Mouse (Mus musculus): ENCODE measurements around the gene Wasf2. TPM values are rescaled to one million over a fixed set of nuclear protein-coding genes. Genes with fewer than 3 reads are reported as not detected.
A peak's percentile ranks its signal among the peaks of the same experiment; 100 is the strongest.

Wasf2 gene
- polyA plus RNA-seq, 1 experiment: 45.7 TPM

DNA sequence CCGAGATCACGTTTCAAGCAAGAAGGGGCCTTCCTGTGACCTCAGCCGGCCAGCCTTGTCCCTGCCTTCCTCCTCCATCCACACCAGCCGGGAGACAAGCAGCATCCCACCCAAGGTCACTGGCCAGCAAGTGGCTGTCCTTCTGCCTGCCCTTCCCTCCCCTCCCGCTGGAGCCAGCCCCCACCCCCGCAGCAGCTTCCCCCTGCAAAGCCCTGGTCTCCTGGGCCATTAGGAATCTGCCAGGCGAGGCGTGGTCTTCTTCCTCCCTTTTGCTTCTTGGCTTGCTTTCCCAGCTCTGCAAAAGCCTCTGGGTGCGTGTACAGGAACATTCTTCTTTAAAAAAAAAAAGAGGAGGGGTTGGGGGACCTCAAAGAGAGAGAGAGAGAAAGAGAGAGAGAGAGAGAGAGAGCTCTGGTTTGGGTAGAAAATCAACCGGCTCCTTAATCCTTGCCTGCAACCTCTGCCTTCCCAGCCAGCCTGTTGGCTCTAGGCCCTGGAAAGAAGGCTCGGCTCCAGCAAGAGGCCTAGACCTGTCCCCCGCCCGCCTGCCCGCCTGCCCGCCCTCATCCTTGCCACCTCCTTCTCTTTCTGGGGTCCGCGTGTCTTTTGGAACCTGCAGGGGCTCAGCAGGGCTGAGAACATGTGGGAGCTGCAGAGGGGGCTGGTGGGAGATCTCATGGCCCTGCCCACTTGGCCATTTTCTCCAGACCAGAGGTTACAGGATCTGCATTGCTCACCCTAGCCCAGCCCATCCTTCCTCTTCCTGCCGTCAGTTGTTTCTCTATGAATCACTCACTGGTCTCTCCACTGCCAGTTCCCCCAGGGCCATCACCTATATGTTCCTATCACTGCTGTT, 12.5 kb upstream of the Wasf2 start:
- WGBS: 32% methylated on average over 18 of the region's 18 CpGs
- no peak overlapping the region for H3K4me3 ChIP-seq (ENCODE audit: insufficient read depth, low read depth, low read length)
- DNase-seq: peak; percentile 89

DNA sequence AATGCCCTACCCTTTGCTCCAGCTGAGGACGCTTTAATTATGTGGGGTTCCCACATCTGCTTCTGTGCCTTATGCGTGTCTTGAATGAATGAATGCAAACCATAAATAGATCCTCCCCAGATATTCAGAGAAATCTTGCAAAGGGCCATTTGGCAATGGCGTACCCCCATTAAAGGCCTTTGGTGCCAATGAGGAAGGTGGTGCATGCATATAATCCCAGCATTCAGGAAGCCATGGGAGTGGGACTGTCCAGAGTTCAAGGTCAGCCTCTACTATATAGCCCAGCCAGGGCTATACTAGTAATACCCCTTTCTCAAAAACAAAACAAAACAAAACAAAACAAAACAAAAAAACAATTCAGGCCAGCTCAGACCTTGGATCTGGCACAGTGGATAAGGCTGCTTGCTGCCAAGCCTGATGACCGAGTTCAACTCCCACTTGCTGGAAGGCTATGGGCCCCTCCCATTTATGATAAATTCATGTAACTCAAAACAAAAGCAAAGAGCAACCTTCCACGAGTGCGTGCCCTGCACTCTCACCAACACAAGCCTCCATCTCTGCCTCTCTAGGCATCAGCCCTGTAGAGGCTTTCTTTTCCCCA, 11.4 kb upstream of the Wasf2 start:
- Histone ChIP-seq H3K4me3 (ENCODE audit: insufficient read depth, low read depth, low read length) (no peak overlapping the region), H3K27ac (ENCODE audit: insufficient read depth, low read depth, low read length) (0 out of 2 replicates have a peak overlapping the region, but pooled peaks have one; percentile 26), H3K36me3 (ENCODE audit: control insufficient read depth, insufficient read depth, low read length) (no peaks in the 10 kb centered on the region), H3K4me1 (ENCODE audit: control insufficient read depth, insufficient read depth, low read length) (peaks cover 8% of the 10 kb centered on the region), H3K27me3 (replicated peaks; ENCODE audit: control insufficient read depth, insufficient read depth, low read length) (no peaks in the 10 kb centered on the region)
- TF ChIP-seq CTCF (conservative IDR thresholded peaks at IDR 0.05; ENCODE audit: insufficient read depth, insufficient read length, low read depth, low read length) (no peak), POLR2A (IDR thresholded peaks at IDR 0.05; ENCODE audit: low read depth, low read length) (no peak)
- no peak for DNase-seq
- 69% methylated on average over 6 of the region's 6 CpGs for WGBS

More for the DNA sequence above, 12.5 kb upstream of the Wasf2 start:
- TF ChIP-seq CTCF (conservative IDR thresholded peaks at IDR 0.05; ENCODE audit: insufficient read depth, insufficient read length, low read depth, low read length) (no peak), POLR2A (IDR thresholded peaks at IDR 0.05; ENCODE audit: low read depth, low read length) (no peak)
- Histone ChIP-seq H3K36me3 (ENCODE audit: control insufficient read depth, insufficient read depth, low read length) (no peaks in the 10 kb centered on the region), H3K27me3 (replicated peaks; ENCODE audit: control insufficient read depth, insufficient read depth, low read length) (no peaks in the 10 kb centered on the region), H3K4me1 (ENCODE audit: control insufficient read depth, insufficient read depth, low read length) (peaks cover 8% of the 10 kb centered on the region), H3K27ac (ENCODE audit: insufficient read depth, low read depth, low read length) (peak overlapping the region; percentile 93)

DNA sequence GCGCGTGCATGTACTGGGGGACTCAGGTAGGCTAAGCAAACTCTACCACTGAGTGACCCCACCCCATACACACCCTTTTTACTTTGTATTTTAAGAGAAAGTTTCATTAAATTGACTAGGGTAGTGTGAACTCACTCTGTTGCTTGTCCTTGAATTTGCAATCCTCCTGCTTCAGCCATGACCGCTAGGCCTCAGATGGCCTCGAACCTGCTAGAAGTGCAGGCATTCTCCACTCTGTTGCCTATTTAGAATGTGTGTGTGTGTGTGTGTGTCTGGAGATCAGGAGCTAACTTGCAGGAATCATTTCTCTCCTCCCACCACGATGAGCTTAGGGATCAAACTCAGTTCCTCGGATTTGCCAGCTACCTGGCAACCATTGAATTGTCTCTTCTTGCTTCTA, 10.7 kb upstream of the Wasf2 start:
- no peak overlapping the region for H3K27ac ChIP-seq (ENCODE audit: insufficient read depth, low read depth, low read length)
- no peak overlapping the region for H3K4me3 ChIP-seq (ENCODE audit: insufficient read depth, low read depth, low read length)
- 82% methylated on average over 6 of the region's 6 CpGs for WGBS
- no peaks in the 10 kb centered on the region for H3K27me3 ChIP-seq (replicated peaks; ENCODE audit: control insufficient read depth, insufficient read depth, low read length)
- DNase-seq: no peak
- H3K36me3 ChIP-seq (ENCODE audit: control insufficient read depth, insufficient read depth, low read length): no peaks in the 10 kb centered on the region
- TF ChIP-seq CTCF (conservative IDR thresholded peaks at IDR 0.05; ENCODE audit: insufficient read depth, insufficient read length, low read depth, low read length) (no peak), POLR2A (IDR thresholded peaks at IDR 0.05; ENCODE audit: low read depth, low read length) (no peak)
- peaks cover 8% of the 10 kb centered on the region for H3K4me1 ChIP-seq (ENCODE audit: control insufficient read depth, insufficient read depth, low read length)

DNA sequence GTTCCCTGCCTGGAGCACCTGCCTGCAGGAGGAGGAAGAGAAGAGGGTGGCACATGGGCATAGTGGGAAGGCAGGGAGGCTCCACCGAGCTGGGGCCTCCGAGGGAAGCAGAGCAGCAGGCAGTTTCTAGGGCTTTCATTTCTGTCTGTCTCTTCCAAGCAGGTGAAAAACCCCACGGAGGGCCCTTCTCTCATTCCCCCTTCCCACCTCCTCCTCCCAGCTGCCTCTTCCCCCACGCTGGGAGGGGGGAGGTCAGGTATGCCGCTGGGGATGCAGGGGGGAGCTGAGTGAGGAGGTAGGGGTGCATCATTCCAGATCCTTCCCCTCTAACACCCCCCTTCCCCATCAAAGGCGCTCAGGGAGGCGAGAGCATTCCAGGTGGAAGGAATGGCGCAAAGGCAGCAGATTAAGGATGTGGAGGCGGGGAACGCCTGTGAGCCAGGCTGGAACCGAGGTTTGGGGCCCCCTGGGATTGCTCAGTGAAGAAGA, 9.4 kb upstream of the Wasf2 start:
- Histone ChIP-seq H3K4me3 (ENCODE audit: insufficient read depth, low read depth, low read length) (no peak overlapping the region), H3K4me1 (ENCODE audit: control insufficient read depth, insufficient read depth, low read length) (peaks cover 8% of the 10 kb centered on the region), H3K36me3 (ENCODE audit: control insufficient read depth, insufficient read depth, low read length) (no peaks in the 10 kb centered on the region), H3K27ac (ENCODE audit: insufficient read depth, low read depth, low read length) (no peak overlapping the region), H3K27me3 (replicated peaks; ENCODE audit: control insufficient read depth, insufficient read depth, low read length) (no peaks in the 10 kb centered on the region)
- WGBS: 31% methylated on average over 11 of the region's 11 CpGs
- no peak for TF ChIP-seq CTCF (conservative IDR thresholded peaks at IDR 0.05; ENCODE audit: insufficient read depth, insufficient read length, low read depth, low read length)
- no peak for TF ChIP-seq POLR2A (IDR thresholded peaks at IDR 0.05; ENCODE audit: low read depth, low read length)
- DNase-seq: no peak

DNA sequence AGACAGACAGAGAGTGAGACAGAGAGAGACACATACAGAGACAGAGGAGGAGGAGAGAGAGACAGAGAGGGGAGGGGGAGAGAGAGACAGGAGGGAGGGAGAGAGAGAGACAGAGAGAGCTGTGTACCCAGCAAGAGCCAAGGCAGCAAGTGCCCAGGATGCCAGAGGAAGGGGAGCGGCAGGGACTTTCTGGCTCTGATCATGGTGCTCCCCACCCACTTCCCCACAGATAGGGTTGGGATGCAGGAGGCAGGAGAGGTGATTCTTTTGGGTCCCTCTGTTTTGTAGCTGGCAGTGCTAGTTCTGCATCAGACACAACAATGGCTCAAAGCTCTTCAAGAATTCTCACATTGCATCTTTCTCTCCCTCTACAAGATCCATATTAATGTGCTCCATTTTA, 8.9 kb upstream of the Wasf2 start:
- DNase-seq: no peak
- no peaks in the 10 kb centered on the region for H3K27me3 ChIP-seq (replicated peaks; ENCODE audit: control insufficient read depth, insufficient read depth, low read length)
- peaks cover 8% of the 10 kb centered on the region for H3K4me1 ChIP-seq (ENCODE audit: control insufficient read depth, insufficient read depth, low read length)
- H3K36me3 ChIP-seq (ENCODE audit: control insufficient read depth, insufficient read depth, low read length): no peaks in the 10 kb centered on the region
- TF ChIP-seq CTCF (conservative IDR thresholded peaks at IDR 0.05; ENCODE audit: insufficient read depth, insufficient read length, low read depth, low read length) (no peak), POLR2A (IDR thresholded peaks at IDR 0.05; ENCODE audit: low read depth, low read length) (no peak)
- H3K4me3 ChIP-seq (ENCODE audit: insufficient read depth, low read depth, low read length): no peak overlapping the region
- 75% methylated on average over 1 of the region's 1 CpGs for WGBS
- H3K27ac ChIP-seq (ENCODE audit: insufficient read depth, low read depth, low read length): no peak overlapping the region

DNA sequence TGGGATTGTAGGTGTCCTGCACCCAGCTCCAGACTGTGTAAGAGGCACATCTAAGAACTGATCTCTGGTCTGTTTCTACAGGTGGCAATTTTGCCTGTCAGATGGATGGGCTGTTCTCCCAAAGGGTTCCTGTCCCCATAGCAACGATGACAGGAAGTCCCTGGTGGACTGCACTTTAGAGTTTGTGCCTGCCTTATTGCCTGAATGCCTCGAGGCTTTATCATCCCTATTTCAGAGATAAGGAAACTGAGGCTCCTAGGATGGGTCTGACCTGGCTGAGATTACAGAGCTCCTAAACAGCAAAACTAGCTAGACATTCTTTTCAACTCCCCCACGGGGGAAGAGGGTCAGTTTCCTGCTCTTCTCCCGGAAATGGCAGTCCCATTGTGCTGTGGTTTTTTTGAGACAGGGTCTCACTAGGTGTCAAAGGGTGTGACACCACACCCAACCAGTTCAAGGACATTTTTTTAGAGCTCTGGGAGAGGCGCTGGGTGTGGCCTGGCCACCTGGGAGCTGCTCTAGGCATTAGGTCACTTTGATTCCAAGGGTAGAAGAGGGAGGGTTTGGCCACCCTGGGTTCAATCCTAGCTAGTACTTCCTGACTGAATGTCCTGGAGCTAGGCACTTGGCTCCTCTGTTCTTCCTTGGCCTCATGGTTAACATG, 8.2 kb upstream of the Wasf2 start:
- DNase-seq: no peak
- no peak overlapping the region for H3K27ac ChIP-seq (ENCODE audit: insufficient read depth, low read depth, low read length)
- no peak for TF ChIP-seq CTCF (conservative IDR thresholded peaks at IDR 0.05; ENCODE audit: insufficient read depth, insufficient read length, low read depth, low read length)
- no peak for TF ChIP-seq POLR2A (IDR thresholded peaks at IDR 0.05; ENCODE audit: low read depth, low read length)

DNA sequence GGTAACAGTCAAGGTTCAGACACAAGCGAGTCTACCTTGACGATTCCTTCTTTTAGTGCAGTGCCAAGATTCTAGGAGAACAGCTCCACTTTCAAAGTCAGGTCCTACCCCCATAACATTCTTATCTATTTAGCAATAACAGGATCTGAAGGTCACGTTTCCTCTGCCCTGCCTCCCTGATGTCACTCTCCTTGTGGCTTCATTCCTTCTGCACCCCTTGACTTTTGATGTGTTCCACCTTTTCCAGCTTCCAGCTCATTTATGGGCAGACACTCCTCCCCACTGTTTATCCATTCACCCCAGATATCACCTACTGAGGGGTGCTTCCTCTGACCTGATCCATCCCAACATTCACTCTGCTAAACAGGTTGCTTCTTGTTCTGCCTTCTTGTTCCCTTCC, 3.2 kb upstream of the Wasf2 start:
- no peak for DNase-seq
- WGBS: 37% methylated on average over 3 of the region's 3 CpGs
- Histone ChIP-seq H3K4me3 (ENCODE audit: insufficient read depth, low read depth, low read length) (no peak overlapping the region), H3K27ac (ENCODE audit: insufficient read depth, low read depth, low read length) (peak overlapping the region; percentile 37), H3K4me1 (ENCODE audit: control insufficient read depth, insufficient read depth, low read length) (peaks cover 33% of the 10 kb centered on the region), H3K27me3 (replicated peaks; ENCODE audit: control insufficient read depth, insufficient read depth, low read length) (no peaks in the 10 kb centered on the region), H3K36me3 (ENCODE audit: control insufficient read depth, insufficient read depth, low read length) (no peaks in the 10 kb centered on the region)
- no peak for TF ChIP-seq POLR2A (IDR thresholded peaks at IDR 0.05; ENCODE audit: low read depth, low read length)

More for the DNA sequence above, 8.2 kb upstream of the Wasf2 start:
- 48% methylated on average over 5 of the region's 5 CpGs for WGBS
- Histone ChIP-seq H3K27me3 (replicated peaks; ENCODE audit: control insufficient read depth, insufficient read depth, low read length) (no peaks in the 10 kb centered on the region), H3K36me3 (ENCODE audit: control insufficient read depth, insufficient read depth, low read length) (no peaks in the 10 kb centered on the region), H3K4me1 (ENCODE audit: control insufficient read depth, insufficient read depth, low read length) (peaks cover 12% of the 10 kb centered on the region), H3K4me3 (ENCODE audit: insufficient read depth, low read depth, low read length) (no peak overlapping the region)
